Mouse (Mus musculus) MEL (cell line): Measurements from ENCODE around the gene Nucb2.

Experiments
- CTCF ChIP-seq, 3 experiments: IDR thresholded peaks in 2 of 3; conservative IDR thresholded peaks in 1 of 3; 2 replicates each; pipeline ENCODE4 v1.5.1; 2011 to 2012; ENCODE audit warnings: low read length in 3 of 3, low read depth in 2 of 3, mild to moderate bottlenecking in 2 of 3, improper control_type of control experiment in 1 of 3, inconsistent platforms in 1 of 3, mixed read lengths in 1 of 3, moderate library complexity in 1 of 3; ENCODE audit not compliant: control insufficient read depth in 1 of 3, insufficient read depth in 1 of 3, poor library complexity in 1 of 3, severe bottlenecking in 1 of 3
- EP300 ChIP-seq, 2 experiments: IDR thresholded peaks; 2 replicates each; pipeline ENCODE4 v1.6.1; 2011; ENCODE audit warnings: improper control_type of control experiment in 2 of 2, low read length in 2 of 2, low read depth in 1 of 2, mild to moderate bottlenecking in 1 of 2
- MXI1 ChIP-seq: IDR thresholded peaks from 2 replicates; pipeline ENCODE4 v1.6.1; 2011; ENCODE audit warnings: mild to moderate bottlenecking, low read depth, low read length, improper control_type of control experiment
- POLR2A ChIP-seq, 2 experiments: IDR thresholded peaks; 2 replicates each; pipeline ENCODE4 v1.6.1; 2011 to 2012; ENCODE audit warnings: low read length in 2 of 2, mild to moderate bottlenecking in 2 of 2, control low read depth in 1 of 2, improper control_type of control experiment in 1 of 2, low read depth in 1 of 2, moderate library complexity in 1 of 2; ENCODE audit not compliant: control insufficient read depth in 1 of 2, insufficient read depth in 1 of 2, poor library complexity in 1 of 2
- RAD21 ChIP-seq: IDR thresholded peaks from 2 replicates; pipeline ENCODE4 v1.6.1; 2011; ENCODE audit warnings: mild to moderate bottlenecking, low read depth, low read length, improper control_type of control experiment
- TBP ChIP-seq: IDR thresholded peaks from 2 replicates; pipeline ENCODE4 v1.8.0; 2011; ENCODE audit warnings: low read depth, low read length, improper control_type of control experiment
- TCF12 ChIP-seq: IDR thresholded peaks from 2 replicates; pipeline ENCODE4 v1.6.1; 2014; ENCODE audit warnings: low read depth, mild to moderate bottlenecking, inconsistent platforms, low read length, improper control_type of control experiment, moderate library complexity
- ZC3H11A ChIP-seq: IDR thresholded peaks from 2 replicates; pipeline ENCODE4 v1.6.1; 2012; ENCODE audit warnings: low read depth, mild to moderate bottlenecking, inconsistent platforms, low read length, improper control_type of control experiment
- ZNF384 ChIP-seq: IDR thresholded peaks from 2 replicates; pipeline ENCODE4 v1.6.1; 2012; ENCODE audit warnings: low read depth, mild to moderate bottlenecking, inconsistent platforms, low read length, improper control_type of control experiment

DNA sequence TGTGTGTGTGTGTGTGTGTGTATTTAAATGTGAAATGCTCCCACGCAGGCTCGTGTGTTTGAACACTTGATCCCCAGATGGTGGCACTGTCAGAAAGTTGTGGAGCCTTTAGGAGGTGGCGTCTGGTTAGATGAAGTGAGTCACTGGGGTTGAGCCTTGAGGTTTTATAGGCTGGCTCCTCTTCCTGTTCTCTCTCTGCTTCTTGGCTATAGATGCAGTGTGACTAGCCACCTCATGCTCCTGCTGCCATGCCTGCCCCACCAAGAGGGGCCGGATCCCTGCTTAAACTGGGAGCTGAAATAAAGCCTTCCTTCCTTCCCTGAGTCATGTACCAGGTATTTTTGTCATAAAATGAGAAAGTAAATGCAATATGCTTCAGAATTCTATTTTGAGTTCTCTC, 13.1 kb upstream of the Nucb2 start:
- TF ChIP-seq MXI1 (no peak), TBP (peak; percentile 59; the same call in 1 of the 2 replicates), RAD21 (no peak; the same call in 1 of the 2 replicates), POLR2A (IDR thresholded peaks at IDR 0.05; ENCODE audit: control insufficient read depth in 1 of 2, insufficient read depth in 1 of 2, low read depth in 1 of 2, low read length in 2 of 2, poor library complexity in 1 of 2) (peak in 1 of 2 experiments; percentile 49; a peak in 1 of 4 replicates), CTCF (IDR thresholded peaks at IDR 0.05 in 2 of 3, conservative IDR thresholded peaks at IDR 0.05 in 1 of 3; ENCODE audit: control insufficient read depth in 1 of 3, insufficient read depth in 1 of 3, low read depth in 2 of 3, low read length in 3 of 3, poor library complexity in 1 of 3, severe bottlenecking in 1 of 3) (peak in 2 of 3 experiments; percentile 12 to 40; a peak in 3 of 6 replicates), ZNF384 (no peak), EP300 (IDR thresholded peaks at IDR 0.05; ENCODE audit: low read depth in 1 of 2, low read length in 2 of 2) (no peak), TCF12 (no peak), ZC3H11A (no peak)
